Mouse (Mus musculus): ENCODE data around the gene Apol9b. TPM values are rescaled to one million over a fixed set of nuclear protein-coding genes. Genes with fewer than 3 reads are reported as not detected.

Apol9b gene
- total RNA-seq (2023) = 1 to 10 TPM in 1 of 2 experiments, not detected in 1; 1.9 TPM

GRCm38 (mm10) chr15:77728739-77729138 is at the start of gene Apol9b:
Gene Apol9b (plus strand): TSS chr15:77729039.

GRCm38 (mm10) chr15:77698656-77699055 is 30.2 kb upstream of the Apol9b start, which contains the start of gene Apol7e:
Gene Apol7e (plus strand): TSS chr15:77698857.

GRCm38 (mm10) chr15:77756848-77757247 is 28.0 kb downstream of the Apol9b start, which contains the start of gene Apol8:
Gene Apol8 (minus strand): TSS chr15:77757003.

Other genes with a start within 250 kb of the Apol9b start
- gene Apol11a, start 220.8 kb upstream of the Apol9b start, total RNA-seq (2023) = 1 to 10 TPM; 2.4 to 3.0 TPM
- 1 to 10 TPM in 1 of 2 experiments, under 1 TPM in 1; 0.96 to 1.4 TPM for gene Apol7c, start 195.7 kb upstream of the Apol9b start, total RNA-seq (2023)
- not detected for gene 1700025B11Rik, start 167.1 kb upstream of the Apol9b start, total RNA-seq (2023)
- 1 to 10 TPM; 1.6 to 3.2 TPM for gene Apol10b, start 132.9 kb upstream of the Apol9b start, total RNA-seq (2023)
- not detected for gene Gm36245, start 129.8 kb upstream of the Apol9b start, total RNA-seq (2023)
- gene Apol11b, start 85.8 kb upstream of the Apol9b start, total RNA-seq (2023) = 10 to 100 TPM in 1 of 2 experiments, 1 to 10 TPM in 1; 7.8 to 10.7 TPM
- 10 to 100 TPM; 48.8 to 57.0 TPM for gene Apol7e, start 30.2 kb upstream of the Apol9b start, total RNA-seq (2023)
- 10 to 100 TPM; 19.6 to 27.9 TPM for gene Apol8, start 28.0 kb downstream of the Apol9b start, total RNA-seq (2023)
- gene Myh9, start 113.1 kb downstream of the Apol9b start, total RNA-seq (2023) = 1,000 to 10,000 TPM; 1,186 to 1,263 TPM
- 10 to 100 TPM; 82.9 to 90.8 TPM for gene Txn2, start 200.0 kb downstream of the Apol9b start, total RNA-seq (2023)
- 1 to 10 TPM; 4.4 to 4.7 TPM for gene Foxred2, start 227.7 kb downstream of the Apol9b start, total RNA-seq (2023)
- 100 to 1,000 TPM; 169 to 171 TPM for gene Eif3d, start 241.8 kb downstream of the Apol9b start, total RNA-seq (2023)